Mouse (Mus musculus) sigmoid colon, adult 10 weeks (tissue): Measurements from ENCODE around the gene Myo9a. TPM values are rescaled to one million over a fixed set of nuclear protein-coding genes. Genes with fewer than 3 reads are reported as not detected.

Experiments
- polyA plus RNA-seq: library from polyadenylated mRNA; stranded (reverse); fragments of 350-450 nt; fragmentation: Illumina TruSeq; extraction: RNeasy Lipid Tissue Mini Kit (QIAGEN cat#74804); gene quantifications from one replicate; pipeline ENCODE4 v1.2.3, GENCODE M21; 2014; ENCODE audit warnings: low read depth, low replicate concordance

Gene Myo9a
- 18.4 TPM for polyA plus RNA-seq

GRCm38 (mm10) chr9:59750267-59751065 is at the start of gene Myo9a, which contains the start of gene Senp8:
TSS of gene Myo9a (plus strand) at chr9:59750896.
TSS of gene Senp8 (minus strand) at chr9:59750710.

GRCm38 (mm10) chr9:59960559-59960958 is 209.9 kb downstream of the Myo9a start, which contains the start of gene Nr2e3:
TSS of gene Nr2e3 (minus strand) at chr9:59960659.

Other genes starting within 250 kb of the Myo9a start
- gene Hexa, start 211.4 kb upstream of the Myo9a start, polyA plus RNA-seq: 33.7 TPM
- gene Tmem202, start 211.0 kb upstream of the Myo9a start, polyA plus RNA-seq: 1.4 TPM
- 0.85 TPM for gene Celf6, start 173.0 kb upstream of the Myo9a start, polyA plus RNA-seq
- 65.3 TPM for gene Parp6, start 133.6 kb upstream of the Myo9a start, polyA plus RNA-seq
- gene Pkm, start 94.5 kb upstream of the Myo9a start, polyA plus RNA-seq: 46.9 TPM
- gene Gramd2, start 70.8 kb upstream of the Myo9a start, polyA plus RNA-seq: 2.1 TPM
- 23.8 TPM for gene Senp8, start 186 bp upstream of the Myo9a start, polyA plus RNA-seq
- 1.1 TPM for gene Nr2e3, start 209.8 kb downstream of the Myo9a start, polyA plus RNA-seq